Mouse (Mus musculus) forebrain, postnatal 0 days (tissue): Measurements from ENCODE around the gene Pan2. TPM values are rescaled to one million over a fixed set of nuclear protein-coding genes. Genes with fewer than 3 reads are reported as not detected.
"Not testable (repeated sequence)": the region's sequence is repeated elsewhere in the genome, so short reads cannot be mapped to it uniquely, and the experiment has no call there.

Experiments used
- ATAC-seq: fragments of 200-750 bp; cut with Nextera tagmentation; 2 replicates; pipeline ENCODE4 v1.8.0; 2017; ENCODE audit warnings: mild to moderate bottlenecking, moderate library complexity
- DNase-seq: peaks from one replicate; pipeline ENCODE4 v3.0.0-alpha.2; 2015
- H3K27ac ChIP-seq: fragments of 300-500 bp; sonication (generic); 2 replicates; pipeline ENCODE4 v1.5.1; 2014; ENCODE audit warnings: low read depth, mild to moderate bottlenecking, antibody characterized with exemption, low read length, moderate library complexity, mixed read lengths
- H3K27me3 ChIP-seq: fragments of 300-500 bp; sonication (generic); 2 replicates; pipeline ENCODE4 v1.6.1; 2014; ENCODE audit warnings: mild to moderate bottlenecking, low read length, mixed read lengths; ENCODE audit not compliant: insufficient read depth
- H3K36me3 ChIP-seq: fragments of 300-500 bp; sonication (generic); 2 replicates; pipeline ENCODE4 v1.6.1; 2014; ENCODE audit warnings: mild to moderate bottlenecking, moderate library complexity; ENCODE audit not compliant: insufficient read depth
- H3K4me1 ChIP-seq: fragments of 300-500 bp; sonication (generic); 2 replicates; pipeline ENCODE4 v1.6.1; 2014; ENCODE audit warnings: antibody characterized with exemption; ENCODE audit not compliant: insufficient read depth
- H3K4me2 ChIP-seq: fragments of 300-500 bp; sonication (generic); 2 replicates; pipeline ENCODE4 v1.6.1; 2014; ENCODE audit warnings: low read depth, mild to moderate bottlenecking, moderate library complexity
- H3K4me3 ChIP-seq: fragments of 300-500 bp; sonication (generic); 2 replicates; pipeline ENCODE4 v1.5.1; 2014; ENCODE audit warnings: low read depth, low read length, mixed read lengths
- H3K9ac ChIP-seq: fragments of 300-500 bp; sonication (generic); 2 replicates; pipeline ENCODE4 v1.6.1; 2014; ENCODE audit warnings: mild to moderate bottlenecking
- H3K9me3 ChIP-seq: fragments of 300-500 bp; sonication (generic); 2 replicates; pipeline ENCODE4 v1.6.1; 2016; ENCODE audit warnings: low read length
- CTCF ChIP-seq: sonication (generic); IDR thresholded peaks from 2 replicates; pipeline ENCODE4 v1.5.1; 2016; ENCODE audit warnings: antibody characterized with exemption, control low read depth, low read depth
- WGBS: fragments of 180-500 bp; shearing (Covaris S2); extraction: QIAGEN DNeasy Blood & Tissue Kit; methylation state at CpG from one replicate; pipeline ENCODE4 v1.1.7; 2014; 5-methylcytosine and 5-hydroxymethylcytosine counted together
- polyA plus RNA-seq: library from polyadenylated mRNA; unstranded; fragments of >200 nt; fragmentation: Nextera tagmentation; extraction: Ambion mirVana; gene quantifications from 2 replicates; pipeline ENCODE4 v1.2.1, GENCODE M21; 2015
- total RNA-seq: library from RNA; depleted of rRNA; stranded (reverse); fragments of >200 nt; gene quantifications from 2 replicates; pipeline ENCODE4 v1.2.3, GENCODE M21; 2014

Gene Pan2
- total and polyA plus RNA-seq, 2 experiments from 2014 or later: 11.9 to 20.0 TPM

GRCm38 (mm10) chr10:128322141-128323108, 19.3 kb downstream of the Pan2 start, which contains the start of gene Cnpy2:
Cnpy2 (plus strand) TSS chr10:128322459.
- Histone ChIP-seq H3K4me2 (peak within 1 kb of the TSS; percentile 84), H3K27me3 (no peaks in the 10 kb centered on the region), H3K9me3 (no peaks in the 10 kb centered on the region), H3K36me3 (peaks cover 43% of the 10 kb centered on the region), H3K4me3 (peak within 1 kb of the TSS; percentile 84), H3K27ac (peak within 1 kb of the TSS; percentile 97), H3K9ac (peak within 1 kb of the TSS; percentile 100), H3K4me1 (peaks cover 12% of the 10 kb centered on the region)
- under 1% methylated on average over 40 of the region's 40 CpGs for WGBS
- TF ChIP-seq CTCF: no peak
- ATAC-seq (peak; percentile 98), DNase-seq (peak; percentile 95)

GRCm38 (mm10) chr10:128323516-128323915, 20.4 kb downstream of the Pan2 start:
- H3K27me3 ChIP-seq: no peaks in the 10 kb centered on the region
- peak overlapping the region; percentile 97 for H3K27ac ChIP-seq
- ATAC-seq (no peak), DNase-seq (no peak)
- peak overlapping the region; percentile 84 for H3K4me2 ChIP-seq
- peaks cover 35% of the 10 kb centered on the region for H3K36me3 ChIP-seq
- 87% methylated on average over 8 of the region's 8 CpGs for WGBS
- H3K9ac ChIP-seq: peak overlapping the region; percentile 100
- H3K4me3 ChIP-seq: peak overlapping the region; percentile 84
- TF ChIP-seq CTCF: no peak
- H3K9me3 ChIP-seq: no peaks in the 10 kb centered on the region
- peaks cover 12% of the 10 kb centered on the region for H3K4me1 ChIP-seq

- ATAC-seq (no peak), DNase-seq (no peak)
- Histone ChIP-seq H3K4me1 (peaks cover 8% of the 10 kb centered on the region), H3K9me3 (no peaks in the 10 kb centered on the region), H3K9ac (no peak overlapping the region), H3K27ac (no peak overlapping the region), H3K4me3 (no peak overlapping the region), H3K27me3 (no peaks in the 10 kb centered on the region), H3K4me2 (no peak overlapping the region), H3K36me3 (peaks cover 20% of the 10 kb centered on the region)
- 94% methylated on average over 8 of the region's 8 CpGs for WGBS
- no peak for TF ChIP-seq CTCF
These were observed 23.7 kb downstream of the Pan2 start for GRCm38 (mm10) chr10:128326825-128327224.

- no peaks in the 10 kb centered on the region for H3K27me3 ChIP-seq
- DNase-seq (no peak), ATAC-seq (no peak)
- H3K4me2 ChIP-seq: no peak overlapping the region
- H3K4me3 ChIP-seq: no peak overlapping the region
- no peaks in the 10 kb centered on the region for H3K9me3 ChIP-seq
- H3K36me3 ChIP-seq: peaks cover 20% of the 10 kb centered on the region
- peaks cover 6% of the 10 kb centered on the region for H3K4me1 ChIP-seq
- 82% methylated on average over 10 of the region's 10 CpGs for WGBS
- no peak overlapping the region for H3K9ac ChIP-seq
- no peak overlapping the region for H3K27ac ChIP-seq
- peak; percentile 37 for TF ChIP-seq CTCF
These were observed 24.5 kb downstream of the Pan2 start for GRCm38 (mm10) chr10:128327610-128328009.

GRCm38 (mm10) chr10:128332358-128333249, 29.5 kb downstream of the Pan2 start:
- H3K9me3 ChIP-seq, H3K4me1 ChIP-seq, H3K4me3 ChIP-seq, H3K36me3 ChIP-seq, H3K27ac ChIP-seq, H3K4me2 ChIP-seq, H3K9ac ChIP-seq, H3K27me3 ChIP-seq, DNase-seq, ATAC-seq: not testable (repeated sequence)
- 71% methylated on average over 6 of the region's 6 CpGs for WGBS

GRCm38 (mm10) chr10:128335582-128335981, 32.4 kb downstream of the Pan2 start:
- H3K36me3 ChIP-seq: no peaks in the 10 kb centered on the region
- no peak overlapping the region for H3K4me3 ChIP-seq
- no peak for ATAC-seq
- H3K27me3 ChIP-seq: no peaks in the 10 kb centered on the region
- no peak overlapping the region for H3K27ac ChIP-seq
- peak; percentile 69 for DNase-seq
- 3% methylated on average over 4 of the region's 4 CpGs for WGBS
- no peak overlapping the region for H3K4me2 ChIP-seq
- TF ChIP-seq CTCF: peak; percentile 73
- peaks cover 13% of the 10 kb centered on the region for H3K4me1 ChIP-seq
- no peak overlapping the region for H3K9ac ChIP-seq
- no peaks in the 10 kb centered on the region for H3K9me3 ChIP-seq

- WGBS: 97% methylated on average over 3 of the region's 3 CpGs
- DNase-seq (no peak), ATAC-seq (no peak)
- no peaks in the 10 kb centered on the region for H3K9me3 ChIP-seq
- H3K9ac ChIP-seq: no peak overlapping the region
- H3K4me2 ChIP-seq: no peak overlapping the region
- H3K27me3 ChIP-seq: no peaks in the 10 kb centered on the region
- peaks cover 13% of the 10 kb centered on the region for H3K4me1 ChIP-seq
- no peak overlapping the region for H3K27ac ChIP-seq
- no peak overlapping the region for H3K4me3 ChIP-seq
- no peak for TF ChIP-seq CTCF
- no peaks in the 10 kb centered on the region for H3K36me3 ChIP-seq
These were observed 33.1 kb downstream of the Pan2 start for GRCm38 (mm10) chr10:128336195-128336594.
